Mouse (Mus musculus) granulocyte monocyte progenitor cell, adult 5-6 weeks (primary cell): ENCODE results near the gene Dppa3. TPM values are rescaled to one million over a fixed set of nuclear protein-coding genes. Genes with fewer than 3 reads are reported as not detected.
A peak's percentile ranks its signal among the peaks of the same experiment; 100 is the strongest.
"Not testable (repeated sequence)": the region's sequence is repeated elsewhere in the genome, so short reads cannot be mapped to it uniquely, and the experiment has no call there.

Experiments used
- ATAC-seq: replicated peaks from 2 replicates; pipeline ENCODE4 v1.8.0; 2016; ENCODE audit warnings: mild to moderate bottlenecking, moderate TSS enrichment, inconsistent platforms; ENCODE audit not compliant: poor library complexity, severe bottlenecking
- total RNA-seq, 2 experiments: library from RNA; stranded (forward) in 1 of 2; stranded (reverse) in 1 of 2; fragments of 200-712, 200-1000 nt in 1 of 2; fragments of >200 nt in 1 of 2; fragmentation: Nextera tagmentation in 1 of 2; gene quantifications; 2 replicates each; pipeline ENCODE4 v1.2.3; 2014 to 2017

Dppa3 gene
- total RNA-seq, 2 experiments from 2014 or later: not detected

GRCm38 (mm10) chr6:122609377-122609728, 16.9 kb upstream of the Dppa3 start:
- no peak for ATAC-seq

DNA sequence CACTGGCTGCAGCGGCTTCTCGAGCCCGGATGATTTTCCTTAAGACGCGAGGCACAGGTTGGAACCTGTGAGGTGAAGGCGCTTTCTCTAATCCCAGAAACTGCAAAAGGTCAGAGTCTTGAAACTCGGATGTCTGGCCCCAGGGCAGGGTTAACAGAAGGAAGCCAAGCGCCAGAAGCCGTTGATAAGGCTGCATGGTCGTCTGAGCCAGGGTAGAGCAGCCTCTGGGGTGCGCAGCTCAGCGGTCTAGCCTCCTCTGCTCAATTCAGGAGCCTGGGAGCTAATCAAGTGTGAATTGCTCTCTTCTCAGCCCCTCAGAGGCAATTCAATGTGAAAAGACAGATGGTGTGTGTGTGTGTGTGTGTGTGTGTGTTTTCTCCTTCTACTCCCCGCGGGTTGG, 16.4 kb upstream of the Dppa3 start, which contains the start of gene Gdf3:
Gdf3 (minus strand) TSS at position 317 of the 400 bp plus-strand sequence.
- no peak for ATAC-seq

- ATAC-seq: no peak
Observed at GRCm38 (mm10) chr6:122612426-122612825, 13.8 kb upstream of the Dppa3 start.

DNA sequence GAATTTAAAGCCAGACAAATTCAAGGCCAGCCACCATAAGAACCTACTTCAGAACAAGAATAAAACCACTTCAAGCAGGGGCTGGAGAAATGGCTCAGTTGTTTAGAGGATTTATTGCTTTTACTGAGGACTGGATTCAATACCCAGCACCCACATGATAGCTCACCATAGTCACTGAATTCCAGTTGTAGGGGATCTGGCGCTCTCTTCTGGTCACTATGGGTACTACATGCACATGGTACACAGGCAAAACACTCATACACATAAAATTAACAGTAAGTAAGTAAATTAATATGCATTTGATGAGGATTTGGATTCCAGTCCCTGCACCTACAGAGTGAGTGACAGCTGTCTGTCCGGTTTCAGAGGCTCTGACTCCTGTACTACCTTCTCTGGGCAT, 12.2 kb upstream of the Dppa3 start:
- peak; percentile 69 for ATAC-seq

DNA sequence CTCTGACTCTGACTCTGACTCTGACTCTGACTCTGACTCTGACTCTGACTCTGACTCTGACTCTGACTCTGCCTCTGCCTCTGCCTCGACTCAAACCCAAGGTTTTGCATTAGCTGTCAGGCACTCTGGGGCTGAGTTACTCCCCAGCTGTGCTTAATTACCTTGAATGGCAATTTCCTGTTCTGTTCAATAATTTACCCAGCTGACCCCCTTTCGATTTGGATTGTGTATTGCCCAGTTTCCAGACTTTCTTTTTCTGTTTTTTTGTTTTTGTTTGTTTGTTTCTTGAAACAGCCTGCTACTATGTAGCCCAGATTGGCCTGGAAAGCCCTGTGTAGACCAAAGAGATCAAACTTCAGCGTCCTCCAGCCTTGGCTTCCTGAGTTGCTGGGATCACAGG, 10.2 kb upstream of the Dppa3 start:
- ATAC-seq: no peak

DNA sequence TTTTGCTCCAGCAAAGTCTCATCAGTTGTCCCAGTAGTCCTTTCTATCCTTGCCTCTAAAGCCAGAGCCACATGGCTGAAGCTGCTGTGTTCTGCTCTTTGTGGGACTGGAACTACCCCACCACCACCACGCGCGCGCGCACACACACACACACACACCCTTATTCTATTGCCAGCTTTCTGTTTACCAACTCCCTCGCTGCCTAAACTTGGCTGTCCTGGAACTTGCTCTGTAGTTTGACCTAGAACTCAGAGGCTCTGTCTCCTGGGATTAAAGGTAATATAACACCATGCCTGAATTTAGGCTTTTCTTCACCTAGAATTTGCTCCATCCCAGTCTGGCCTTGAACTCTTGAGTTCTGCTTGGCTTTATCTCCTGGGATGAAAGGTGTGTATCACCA, 5.1 kb upstream of the Dppa3 start:
- ATAC-seq: no peak

DNA sequence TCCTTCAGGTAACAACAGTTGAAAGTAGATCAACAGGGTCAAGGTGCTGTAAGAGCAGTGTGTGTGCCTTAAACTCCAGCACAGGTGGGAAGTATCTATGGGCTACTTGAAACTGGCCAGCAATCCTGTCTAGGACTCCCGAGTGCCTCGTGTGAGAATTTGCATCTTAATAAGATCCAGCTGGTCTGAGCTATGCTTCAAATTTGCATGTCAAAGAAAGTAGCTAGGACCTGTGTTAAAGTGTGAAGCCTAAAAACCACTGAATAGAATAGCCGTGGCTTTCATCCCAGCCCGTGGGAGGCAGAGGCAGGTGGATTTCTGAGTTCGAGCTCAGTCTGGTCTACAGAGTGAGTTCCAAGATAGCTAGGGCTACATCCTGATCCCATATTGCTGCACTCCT, 1.7 kb upstream of the Dppa3 start:
- ATAC-seq: no peak

DNA sequence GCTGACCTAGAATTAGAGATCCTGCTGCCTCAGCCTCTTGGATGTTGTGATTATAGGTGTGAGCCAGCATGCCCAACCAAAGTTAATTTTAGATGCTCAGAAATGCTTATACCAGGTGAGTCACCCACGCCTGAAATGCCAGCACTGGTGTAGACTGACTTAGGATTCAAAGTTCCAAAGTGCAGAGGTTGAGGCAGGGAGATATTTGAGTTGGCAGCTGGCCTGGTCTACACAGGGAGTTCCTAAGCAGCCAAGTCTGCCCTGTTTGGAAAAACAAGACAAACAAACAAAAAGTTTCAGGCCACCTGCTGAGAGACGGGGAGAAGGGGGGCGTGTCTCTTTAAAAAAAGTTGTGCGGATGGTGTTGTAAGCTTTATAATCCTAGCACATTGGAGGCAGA, 1.1 kb upstream of the Dppa3 start:
- ATAC-seq: no peak

- ATAC-seq: peak; percentile 64
Observed at GRCm38 (mm10) chr6:122627469-122628108, 1.4 kb downstream of the Dppa3 start.

GRCm38 (mm10) chr6:122633411-122633810, 7.2 kb downstream of the Dppa3 start:
- ATAC-seq: peak; percentile 77

DNA sequence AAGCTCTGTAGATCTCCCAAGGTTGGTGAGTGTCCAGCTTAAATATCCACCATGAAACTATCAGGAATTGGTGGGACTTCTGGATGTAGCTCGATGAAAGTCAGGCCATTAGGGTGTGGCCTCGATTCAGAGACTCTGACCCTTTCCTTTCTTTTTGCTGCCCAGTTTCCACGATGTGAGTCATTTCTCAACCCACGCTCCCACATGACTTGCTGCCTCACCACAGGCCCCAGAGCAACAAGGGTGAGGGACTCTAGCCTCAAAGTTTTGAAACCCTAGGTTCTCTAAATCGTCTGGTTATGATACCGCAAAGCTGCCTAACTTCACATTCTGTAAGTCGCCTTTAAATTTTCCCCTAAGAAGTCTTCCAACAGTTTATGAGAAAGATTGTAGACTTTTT, 9.1 kb downstream of the Dppa3 start:
- peak; percentile 95 for ATAC-seq

DNA sequence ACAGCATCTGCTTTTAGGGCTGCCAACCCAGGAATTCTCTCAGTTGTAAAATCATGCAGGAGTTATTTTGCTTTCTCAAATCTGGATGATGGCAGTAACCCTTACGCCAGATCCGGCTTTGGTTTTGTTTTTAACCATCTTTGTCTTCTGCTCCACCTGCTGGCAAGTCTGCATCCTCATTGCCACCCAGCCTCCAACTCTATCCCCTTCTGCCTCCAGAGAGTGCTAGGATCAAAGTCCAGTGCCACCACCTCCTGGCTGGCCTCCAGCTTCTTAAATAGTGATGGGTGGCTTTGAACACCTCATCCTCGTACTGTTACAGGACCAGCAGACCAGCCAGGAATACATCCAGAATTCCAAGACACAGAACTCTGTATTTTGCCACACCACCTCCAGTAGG, 10.5 kb downstream of the Dppa3 start:
- ATAC-seq: no peak

- not testable (repeated sequence) for ATAC-seq
Observed at GRCm38 (mm10) chr6:122637566-122637965, 11.4 kb downstream of the Dppa3 start.

DNA sequence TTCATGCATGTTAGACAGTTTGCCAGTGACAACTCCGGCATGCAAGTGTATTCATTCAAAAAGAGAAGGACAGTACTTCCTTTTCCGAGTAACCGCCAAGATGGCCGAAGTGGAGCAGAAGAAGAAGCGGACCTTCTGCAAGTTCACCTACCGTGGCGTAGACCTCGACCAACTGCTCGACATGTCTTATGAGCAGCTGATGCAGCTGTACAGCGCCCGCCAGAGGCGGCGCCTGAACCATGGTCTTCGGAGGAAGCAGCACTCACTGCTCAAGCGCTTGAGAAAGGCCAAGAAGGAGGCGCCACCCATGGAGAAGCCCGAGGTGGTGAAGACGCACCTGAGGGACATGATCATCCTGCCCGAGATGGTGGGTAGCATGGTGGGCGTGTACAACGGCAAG, 18.0 kb downstream of the Dppa3 start:
- not testable (repeated sequence) for ATAC-seq

DNA sequence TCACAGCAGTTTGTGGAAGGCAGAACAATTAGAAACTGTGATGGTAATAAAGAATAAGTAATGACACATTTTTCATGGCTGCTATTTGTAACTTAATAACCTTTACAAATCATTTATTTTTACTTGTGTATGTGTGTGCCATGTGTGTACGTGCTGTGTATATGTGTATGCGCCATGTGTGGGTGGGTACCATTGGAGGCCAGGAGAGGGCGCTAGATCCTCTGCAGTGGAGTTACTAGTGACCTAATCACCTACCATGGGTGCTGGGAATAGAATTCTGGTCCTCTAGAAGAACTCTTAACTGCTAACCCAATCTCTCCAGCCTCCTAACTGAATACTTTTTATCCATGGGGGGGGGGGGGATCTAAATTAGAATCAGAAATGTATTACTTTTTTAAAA, 23.7 kb downstream of the Dppa3 start:
- no peak for ATAC-seq

DNA sequence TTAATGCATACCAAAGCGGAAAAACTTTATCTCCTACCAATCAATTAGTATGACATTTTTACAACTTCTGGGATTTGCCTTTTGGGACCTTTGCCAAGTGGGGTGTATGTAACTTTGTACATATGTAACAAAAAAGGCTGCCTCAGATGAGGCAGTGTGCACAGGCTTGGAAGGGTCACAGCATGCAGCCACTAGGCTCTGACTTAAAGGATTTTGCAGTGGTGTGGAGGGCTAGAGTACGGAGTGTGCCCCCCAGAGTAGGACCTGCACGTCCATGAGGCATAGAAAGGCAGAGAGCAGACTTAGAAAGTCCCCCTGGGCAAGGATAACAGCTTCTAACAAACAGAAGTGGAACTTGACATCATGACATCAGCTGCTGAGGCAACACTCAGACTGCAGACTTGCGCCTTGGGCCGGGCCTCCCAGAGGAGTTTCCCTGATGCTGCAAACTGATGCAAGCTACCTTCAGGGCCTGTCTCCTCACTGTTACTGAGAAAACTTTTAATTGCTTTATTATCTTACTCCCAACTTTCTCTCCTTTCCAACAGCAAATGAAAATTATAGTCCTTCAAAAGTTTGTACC, 24.3 kb downstream of the Dppa3 start:
- peak; percentile 9; the same call in 1 of the 2 replicates for ATAC-seq

- peak; percentile 81 for ATAC-seq
Observed at GRCm38 (mm10) chr6:122654301-122654700, 28.1 kb downstream of the Dppa3 start.

- peak; percentile 25; the same call in 1 of the 2 replicates for ATAC-seq
Observed at GRCm38 (mm10) chr6:122657630-122658029, 31.4 kb downstream of the Dppa3 start.

DNA sequence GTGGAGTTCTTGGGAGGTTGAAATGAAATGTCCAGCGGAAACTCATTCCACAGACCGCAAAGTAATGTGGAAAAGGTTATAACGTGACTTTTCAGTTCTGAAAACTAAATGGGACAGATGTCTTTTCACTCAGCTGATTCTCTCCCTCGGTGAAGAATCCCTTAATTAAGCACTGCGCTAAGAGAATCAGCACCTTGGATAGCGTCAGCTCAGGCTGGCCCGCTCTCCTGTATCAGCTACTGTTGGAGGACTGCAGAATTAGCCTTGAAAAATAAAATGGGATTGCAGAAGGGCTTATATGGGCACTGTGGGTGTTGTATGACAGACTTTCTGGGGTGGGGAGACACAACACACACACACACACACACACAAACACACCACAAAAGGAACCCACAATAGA, 33.4 kb downstream of the Dppa3 start:
- ATAC-seq: peak; percentile 54

DNA sequence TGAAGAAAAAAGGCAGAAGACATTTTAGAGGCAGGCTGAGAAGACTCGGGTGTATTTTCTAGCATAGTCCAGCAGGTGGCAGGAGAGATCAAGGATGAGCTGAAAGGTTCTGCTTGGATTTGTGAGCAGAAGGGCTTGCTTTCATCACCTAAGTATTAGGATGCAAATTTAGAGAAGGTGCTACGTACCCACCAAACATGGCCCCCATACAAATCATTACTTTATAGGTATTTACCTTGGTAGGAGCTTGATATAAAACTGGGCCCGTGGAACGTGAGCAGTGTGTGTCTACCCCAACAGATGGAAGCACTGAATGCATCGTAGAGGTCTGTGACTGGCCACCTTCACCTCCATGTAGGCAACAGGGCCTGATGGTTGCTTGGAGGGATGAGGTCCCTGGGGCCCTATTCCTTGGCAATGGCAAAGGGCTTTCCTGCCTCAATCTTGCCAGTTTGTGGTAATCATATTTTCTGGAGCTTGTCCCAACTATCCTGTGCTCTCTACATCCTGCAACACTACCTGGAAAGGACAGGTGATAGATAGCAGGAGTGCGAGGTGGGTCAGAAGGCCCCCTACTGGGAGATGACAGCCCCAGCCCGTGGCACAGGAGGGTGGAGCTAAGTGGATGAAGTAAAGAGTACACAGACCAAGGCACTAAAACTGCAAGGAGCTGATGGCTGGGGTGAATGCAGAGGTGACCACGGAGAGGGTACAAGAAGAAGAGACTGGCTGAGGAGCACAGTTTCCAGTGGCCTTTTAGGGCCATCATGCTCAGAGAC, 34.6 kb downstream of the Dppa3 start:
- ATAC-seq: peak; percentile 57

- ATAC-seq: no peak
Observed at GRCm38 (mm10) chr6:122662551-122663264, 36.5 kb downstream of the Dppa3 start.
